ENCODE assay signal across 9 mouse cellular contexts in the genomic region with DNA sequence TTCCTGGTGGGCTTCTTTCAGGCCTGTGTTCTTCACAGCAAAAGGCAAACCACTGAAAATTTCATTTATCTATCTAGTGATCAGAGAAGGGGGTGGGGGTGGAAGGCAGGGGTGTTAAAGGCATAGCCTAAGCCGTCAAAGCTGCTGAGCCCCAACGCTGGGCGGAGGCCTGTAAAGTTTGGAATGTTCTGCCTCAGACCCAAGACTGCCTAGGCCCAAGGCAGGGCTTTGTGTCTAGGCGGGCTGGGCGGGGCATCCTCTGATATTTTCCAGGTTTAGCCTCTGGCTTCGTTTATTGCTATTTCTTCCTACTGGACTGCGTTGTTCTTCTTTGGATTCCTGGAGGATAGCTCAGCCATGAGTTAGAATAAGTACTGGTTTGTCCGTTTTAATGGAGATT. TPM values are rescaled to one million over a fixed set of nuclear protein-coding genes. Genes with fewer than 3 reads are reported as not detected.
DNase-seq lines count a peak whose midpoint lies in the region; ATAC-seq and TF ChIP-seq lines count a peak whose summit lies in the region.
"Had no signal": no experiment of that assay in that cellular context is flagged by ENCODE, and none has a peak within 500 bp of the region (broad histone marks: within the 10 kb centered on the region; RNA-seq: fewer than 3 reads in every experiment).

No protein-coding gene starts in this region.

- intact Hi-C loops in gastrocnemius, postnatal 36 days (cut with DNase I): no loop called here

- TF ChIP-seq EP300 in liver, postnatal 0 days (IDR thresholded peaks at IDR 0.05; ENCODE audit: low read depth): no peak

- H3K4me3 ChIP-seq in liver, postnatal 0 days (ENCODE audit: low read depth, low read length): no peak overlapping the region
- H3K4me3 ChIP-seq in intestine, embryonic 16.5 days (ENCODE audit: low read length): peak overlapping the region; percentile 58
- H3K4me3 ChIP-seq in lung, embryonic 15.5 days: peak overlapping the region; percentile 56
- peak overlapping the region; percentile 60 for H3K4me3 ChIP-seq in stomach, embryonic 16.5 days (replicated peaks; ENCODE audit: low read length)

- H3K9me3 ChIP-seq in liver, postnatal 0 days (ENCODE audit: low read length): no peaks in the 10 kb centered on the region
- H3K9me3 ChIP-seq in intestine, embryonic 16.5 days (ENCODE audit: control insufficient read depth, low read length): no peaks in the 10 kb centered on the region
- H3K9me3 ChIP-seq in lung, embryonic 15.5 days: no peaks in the 10 kb centered on the region
- no peaks in the 10 kb centered on the region for H3K9me3 ChIP-seq in stomach, embryonic 16.5 days (replicated peaks; ENCODE audit: control insufficient read depth, low read length)

- H3K4me1 ChIP-seq in liver, postnatal 0 days (ENCODE audit: insufficient read depth): peaks cover 5% of the 10 kb centered on the region
- peaks cover 9% of the 10 kb centered on the region for H3K4me1 ChIP-seq in intestine, embryonic 16.5 days (ENCODE audit: control insufficient read depth, insufficient read depth, low read length)
- H3K4me1 ChIP-seq in lung, embryonic 15.5 days: peaks cover 22% of the 10 kb centered on the region
- H3K4me1 ChIP-seq in stomach, embryonic 16.5 days (ENCODE audit: control insufficient read depth, insufficient read depth, low read length): peaks cover 11% of the 10 kb centered on the region; the same call in 1 of the 2 replicates

- no peak overlapping the region for H3K4me2 ChIP-seq in liver, postnatal 0 days (ENCODE audit: low read depth, low read length)
- H3K4me2 ChIP-seq in intestine, embryonic 16.5 days (ENCODE audit: low read depth, low read length): peak overlapping the region; percentile 89
- H3K4me2 ChIP-seq in lung, embryonic 15.5 days: peak overlapping the region; percentile 86
- peak overlapping the region; percentile 80 for H3K4me2 ChIP-seq in stomach, embryonic 16.5 days (ENCODE audit: low read depth, low read length)

- WGBS in liver, postnatal 0 days (ENCODE audit: insufficient replicate concordance): 50% methylated on average over 8 of the region's 8 CpGs
- WGBS in intestine, embryonic 16.5 days: 41% methylated on average over 8 of the region's 8 CpGs
- WGBS in lung, embryonic 15.5 days: 40% methylated on average over 8 of the region's 8 CpGs
- 30% methylated on average over 8 of the region's 8 CpGs for WGBS in stomach, embryonic 16.5 days

- H3K27ac ChIP-seq in liver, postnatal 0 days (ENCODE audit: low read depth): no peak overlapping the region
- peak overlapping the region; percentile 92 for H3K27ac ChIP-seq in intestine, embryonic 16.5 days (ENCODE audit: low read length)
- peak overlapping the region; percentile 86 for H3K27ac ChIP-seq in lung, embryonic 15.5 days
- peak overlapping the region; percentile 94 for H3K27ac ChIP-seq in stomach, embryonic 16.5 days (ENCODE audit: low read length)

- DNase-seq in liver: peak; percentile 20
- DNase-seq in liver, postnatal 0 days: no peak
- peak; percentile 54 to 59 for DNase-seq in gastrocnemius, postnatal 36 days
- DNase-seq in thymus, postnatal 36 days: no peak
- no peak for DNase-seq in natural killer cell, adult 2 months (ENCODE audit: low spot score in 2 of 2)

- no peak overlapping the region for H3K9ac ChIP-seq in liver, postnatal 0 days (replicated peaks)
- peak overlapping the region; percentile 84 for H3K9ac ChIP-seq in intestine, embryonic 16.5 days (ENCODE audit: low read depth, low read length)
- peak overlapping the region; percentile 64 for H3K9ac ChIP-seq in lung, embryonic 15.5 days
- H3K9ac ChIP-seq in stomach, embryonic 16.5 days (ENCODE audit: low read length): peak overlapping the region; percentile 89

- no peaks in the 10 kb centered on the region for H3K36me3 ChIP-seq in liver, postnatal 0 days (replicated peaks; ENCODE audit: insufficient read depth, low read length)
- H3K36me3 ChIP-seq in intestine, embryonic 16.5 days (ENCODE audit: control insufficient read depth, insufficient read depth, low read length): no peaks in the 10 kb centered on the region
- H3K36me3 ChIP-seq in lung, embryonic 15.5 days: no peaks in the 10 kb centered on the region
- H3K36me3 ChIP-seq in stomach, embryonic 16.5 days (ENCODE audit: control insufficient read depth, insufficient read depth, low read length): no peaks in the 10 kb centered on the region

- H3K27me3 ChIP-seq in liver, postnatal 0 days (ENCODE audit: insufficient read depth, low read length): peaks cover 20% of the 10 kb centered on the region; the same call in 1 of the 2 replicates
- no peaks in the 10 kb centered on the region; the same call in 1 of the 2 replicates for H3K27me3 ChIP-seq in intestine, embryonic 16.5 days (replicated peaks; ENCODE audit: control insufficient read depth, insufficient read depth, low read length)
- no peaks in the 10 kb centered on the region for H3K27me3 ChIP-seq in lung, embryonic 15.5 days
- no peaks in the 10 kb centered on the region for H3K27me3 ChIP-seq in stomach, embryonic 16.5 days (ENCODE audit: control insufficient read depth, insufficient read depth, low read length)

- no peak for ATAC-seq in liver, postnatal 0 days
- ATAC-seq in intestine, embryonic 16.5 days: peak; percentile 84
- peak; percentile 53 for ATAC-seq in lung, embryonic 15.5 days (ENCODE audit: borderline replicate concordance, extremely low read depth, low FRiP score, low TSS enrichment)
- peak; percentile 85 for ATAC-seq in stomach, embryonic 16.5 days (ENCODE audit: insufficient read depth, low FRiP score)

- TF ChIP-seq CTCF in liver, postnatal 0 days (IDR thresholded peaks at IDR 0.05; ENCODE audit: low read depth): no peak

RNA-seq across cellular contexts. Expression of gene Cavin3, which starts 0.3 kb away (rescaled TPM):
- 4.5 and 4.7 TPM in 2 replicates for polyA plus RNA-seq in liver, postnatal 0 days (2015; fragmentation: Nextera tagmentation; extraction: Ambion mirVana)
- 10 to 100 TPM; 10.1 to 13.2 TPM for total RNA-seq in gastrocnemius, postnatal 36 days (2021)
- 80.5 and 86.6 TPM in 2 replicates for polyA plus RNA-seq in intestine, embryonic 16.5 days (2015; fragmentation: Nextera tagmentation; extraction: Ambion mirVana)
- 106 and 110 TPM in 2 replicates for polyA plus RNA-seq in lung, embryonic 15.5 days (2015; fragmentation: Nextera tagmentation; extraction: Ambion mirVana)
- 118 and 135 TPM in 2 replicates for polyA plus RNA-seq in stomach, embryonic 16.5 days (2015; fragmentation: Nextera tagmentation; extraction: Ambion mirVana)
- total RNA-seq: MEL had no signal

RNA-seq across cellular contexts. Expression of gene Cckbr, which starts 56.9 kb away (rescaled TPM):
- polyA plus RNA-seq in liver, postnatal 0 days (2015; fragmentation: Nextera tagmentation; extraction: Ambion mirVana): not detected in 2 replicates
- total RNA-seq in gastrocnemius, postnatal 36 days (2021): not detected
- 0.10 and 0.13 TPM in 2 replicates for polyA plus RNA-seq in intestine, embryonic 16.5 days (2015; fragmentation: Nextera tagmentation; extraction: Ambion mirVana)
- 0.21 and 0.29 TPM in 2 replicates for polyA plus RNA-seq in lung, embryonic 15.5 days (2015; fragmentation: Nextera tagmentation; extraction: Ambion mirVana)
- polyA plus RNA-seq in stomach, embryonic 16.5 days (2015; fragmentation: Nextera tagmentation; extraction: Ambion mirVana): 1.1 and 1.3 TPM in 2 replicates
- total RNA-seq: MEL had no signal

Comparison
In these comparisons a context has a peak if more than half of its experiments do, and no peak if none do; other contexts are left out.
1. DNase-seq: peak in liver (single experiment) and gastrocnemius, postnatal 36 days (2 of 2); none in liver, postnatal 0 days (single experiment), thymus, postnatal 36 days (0 of 2) and natural killer cell, adult 2 months (0 of 2).
2. RNA of gene Cavin3, which starts 0.3 kb away (polyA plus RNA-seq): 118 to 135 TPM in stomach, embryonic 16.5 days, 106 to 110 TPM in lung, embryonic 15.5 days and 80.5 to 86.6 TPM in intestine, embryonic 16.5 days; 4.5 to 4.7 TPM in liver, postnatal 0 days; every median in the first group is over 10 times any median in the second.